Mouse (Mus musculus) B cell, adult 2 months (primary cell): ENCODE results near the gene Bach2.

Experiments
- DNase-seq, 2 experiments: peaks; one replicate each; pipeline ENCODE4 v3.0.0; 2022

The Bach2 gene

GRCm38 (mm10) chr4:32251946-32252672, 13.5 kb downstream of the Bach2 start:
- DNase-seq = no peak

GRCm38 (mm10) chr4:32257686-32258085, 19.1 kb downstream of the Bach2 start:
- no peak for DNase-seq

- DNase-seq = peak; percentile 93 to 95
Observed at GRCm38 (mm10) chr4:32258093-32258492, 19.5 kb downstream of the Bach2 start.

GRCm38 (mm10) chr4:32258596-32258995, 20.0 kb downstream of the Bach2 start:
- no peak for DNase-seq

DNA sequence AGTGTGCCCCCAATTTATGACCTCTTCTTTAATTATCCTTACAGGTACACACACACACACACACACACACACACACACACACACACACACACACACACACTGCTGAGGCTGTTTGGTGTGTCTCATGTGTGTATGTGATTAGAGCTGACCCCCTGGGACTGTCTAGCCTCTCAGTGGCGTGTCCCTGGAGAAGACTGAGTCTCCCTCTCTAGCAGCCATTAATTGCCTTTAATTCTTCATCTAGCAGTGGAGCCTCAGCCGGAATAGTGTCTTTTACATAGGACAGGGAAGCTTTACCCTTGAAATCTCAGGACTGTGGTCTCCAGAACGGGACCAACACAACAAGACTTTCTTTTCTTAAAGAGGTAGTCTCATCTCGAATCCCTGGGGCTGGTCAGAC, 22.3 kb downstream of the Bach2 start:
- no peak for DNase-seq

GRCm38 (mm10) chr4:32262825-32263684, 24.5 kb downstream of the Bach2 start:
- DNase-seq = no peak

DNA sequence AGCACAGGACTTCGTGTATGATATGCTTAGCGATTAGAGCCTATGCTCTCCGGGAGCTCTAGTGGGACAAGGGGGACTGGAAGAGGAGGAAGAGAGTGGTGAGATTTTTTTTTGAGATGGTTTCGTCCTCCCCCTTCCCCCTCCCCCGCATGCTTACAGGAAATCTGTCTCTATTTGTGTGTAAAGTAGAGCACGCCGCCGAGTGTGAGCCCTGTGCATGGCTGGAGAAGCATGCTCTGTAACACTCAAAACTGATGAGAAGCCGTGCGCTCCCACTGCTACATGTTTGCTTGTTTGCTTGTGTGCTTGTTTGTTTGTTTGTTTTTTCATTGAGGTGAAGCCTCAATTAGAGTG, 25.1 kb downstream of the Bach2 start:
- DNase-seq = no peak

- no peak for DNase-seq
Observed at GRCm38 (mm10) chr4:32264892-32265291, 26.3 kb downstream of the Bach2 start.

DNA sequence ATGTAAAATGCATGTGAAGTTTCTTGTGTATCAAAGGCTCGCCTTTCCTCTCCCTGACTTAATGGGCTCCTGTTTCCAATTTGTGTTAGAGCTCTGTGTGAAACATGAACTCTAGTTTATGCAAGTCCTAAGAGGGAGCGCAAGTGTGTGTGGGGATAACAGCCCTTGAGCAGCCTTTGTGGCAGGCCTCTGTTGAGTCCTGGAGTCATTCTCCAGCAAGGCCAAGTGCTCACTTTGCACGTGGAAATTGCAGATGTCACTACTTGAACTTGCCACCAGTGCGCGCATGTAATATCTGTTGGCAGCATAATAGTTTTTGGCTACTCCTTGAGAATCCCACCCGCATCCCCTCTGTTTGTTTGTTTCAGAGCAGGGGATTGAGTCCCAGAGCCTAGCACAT, 28.1 kb downstream of the Bach2 start:
- no peak for DNase-seq

DNA sequence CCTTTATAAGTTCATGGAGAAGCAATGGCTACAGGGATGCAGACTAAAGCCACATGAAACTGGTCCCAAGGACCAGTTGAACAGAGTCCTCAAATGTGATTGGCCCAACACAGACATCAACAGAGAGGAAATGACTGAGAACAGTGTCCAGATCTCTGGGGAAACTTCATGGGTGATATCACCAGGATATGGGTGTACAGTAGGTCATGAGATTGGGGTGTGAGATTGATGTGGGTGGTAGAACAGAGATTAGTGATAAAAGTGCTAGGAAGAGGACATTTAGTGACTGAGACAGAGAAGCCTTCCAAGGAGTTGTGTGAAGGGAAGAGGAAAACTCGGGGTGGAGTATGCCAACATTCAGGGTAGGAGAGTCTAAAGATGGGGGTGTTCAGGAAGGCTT, 29.4 kb downstream of the Bach2 start:
- no peak for DNase-seq

- DNase-seq = no peak
Observed at GRCm38 (mm10) chr4:32272398-32272797, 33.8 kb downstream of the Bach2 start.

DNA sequence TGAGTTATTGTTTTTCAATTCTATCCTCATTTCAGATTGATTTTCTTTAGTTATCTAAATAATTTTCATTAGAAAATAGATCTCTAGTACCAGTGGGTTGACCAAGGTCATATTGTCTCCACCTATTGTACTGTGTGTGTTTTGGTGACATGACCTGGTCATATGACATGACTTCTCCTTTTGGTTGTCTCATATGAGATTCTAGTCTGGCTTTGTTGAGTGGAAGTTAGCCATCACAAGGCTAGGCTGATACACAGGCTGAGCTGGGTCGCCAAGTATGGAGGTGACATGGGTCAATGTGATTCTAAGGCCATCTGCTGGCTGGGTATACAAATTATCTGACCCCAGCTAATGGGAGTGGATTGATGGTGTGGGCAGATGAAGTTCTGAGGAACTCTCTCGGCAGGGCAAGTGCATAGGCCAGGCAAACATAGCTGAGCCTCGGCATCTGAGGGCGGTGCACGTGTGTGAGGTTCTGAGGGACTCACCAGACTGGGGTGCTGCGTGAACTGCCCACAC, 36.2 kb downstream of the Bach2 start:
- DNase-seq = peak; percentile 41 to 52

GRCm38 (mm10) chr4:32279842-32280241, 41.2 kb downstream of the Bach2 start:
- no peak for DNase-seq

GRCm38 (mm10) chr4:32280401-32280800, 41.8 kb downstream of the Bach2 start:
- DNase-seq = peak; percentile 54 to 55

DNA sequence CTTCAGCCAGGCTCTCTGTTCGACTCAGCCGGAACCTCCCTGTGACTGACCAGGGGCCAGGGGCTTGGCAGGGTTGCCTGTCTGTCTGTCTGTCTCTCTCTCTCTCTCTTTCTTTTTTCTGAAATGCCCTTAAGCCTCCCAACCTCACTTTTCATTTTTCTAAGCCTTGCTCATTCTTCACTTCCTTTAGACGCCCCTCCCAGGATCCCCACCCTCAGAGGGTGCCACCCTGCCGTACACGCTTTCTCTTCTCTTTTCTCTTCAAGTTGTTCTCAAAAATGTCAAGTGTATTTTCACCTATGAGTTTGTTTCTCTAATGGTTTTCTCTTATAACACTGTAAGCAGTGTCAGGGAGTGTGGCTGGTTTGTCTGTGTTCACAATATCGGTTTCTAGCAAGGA, 42.7 kb downstream of the Bach2 start:
- peak in 1 of 2 experiments; percentile 35 for DNase-seq

- no peak for DNase-seq
Observed at GRCm38 (mm10) chr4:32286405-32286804, 47.8 kb downstream of the Bach2 start.

DNA sequence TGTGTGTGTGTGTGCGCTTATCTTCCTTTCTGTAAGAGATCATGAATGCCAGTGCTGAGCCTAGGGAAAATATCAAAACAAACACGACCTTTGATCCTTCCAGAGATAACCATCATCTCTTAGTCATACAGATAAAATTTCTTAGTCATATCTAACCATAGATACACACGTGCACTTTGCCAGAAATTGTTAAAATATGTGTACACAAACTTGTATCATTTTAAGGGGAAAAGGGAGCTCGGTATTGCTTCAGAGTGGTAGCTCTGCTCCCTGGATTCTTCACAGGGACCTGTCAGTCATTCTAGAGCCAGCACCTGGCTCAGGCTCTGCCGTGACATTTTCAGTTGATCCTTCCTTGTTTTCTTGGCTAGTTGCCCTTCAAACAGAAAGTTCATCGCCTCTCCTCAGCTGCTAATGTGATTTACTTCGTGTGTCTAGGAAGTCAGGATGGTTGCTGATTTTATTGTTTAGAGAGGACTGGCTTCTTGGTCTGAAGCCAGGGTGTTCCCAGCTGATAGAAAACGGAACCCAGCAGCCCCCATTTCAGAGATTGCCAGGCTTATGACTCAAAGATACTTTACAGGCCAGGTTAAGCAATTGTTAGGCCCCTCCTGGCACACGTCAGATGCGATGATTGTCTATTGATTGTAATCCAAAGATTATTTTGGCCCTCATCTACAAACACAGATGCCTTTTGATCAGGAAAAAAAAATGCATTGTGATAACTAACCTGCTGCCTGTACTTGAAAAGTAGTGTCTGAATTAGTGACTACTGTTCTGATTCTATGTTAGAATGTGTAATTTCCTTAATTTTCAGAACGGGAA, 49.6 kb downstream of the Bach2 start:
- DNase-seq = no peak

DNA sequence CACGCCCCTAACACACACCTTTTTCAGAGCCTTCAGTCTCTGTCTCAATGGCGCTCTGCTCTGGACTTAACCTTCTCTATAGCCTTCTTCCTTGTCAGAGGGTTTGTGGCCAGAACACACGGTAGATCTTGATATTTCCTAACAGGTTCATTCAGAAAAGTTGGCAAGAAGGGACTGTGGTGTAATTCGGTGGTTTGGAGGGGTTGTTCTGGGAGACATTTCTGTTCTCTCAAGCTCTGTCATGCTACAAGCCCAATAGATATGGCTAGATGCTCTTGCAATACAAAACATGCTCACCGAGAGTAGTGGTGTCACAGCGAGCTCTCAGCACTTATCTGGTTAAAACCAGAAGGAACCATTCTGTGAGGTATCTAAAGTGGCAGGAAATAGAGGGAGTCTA, 51.2 kb downstream of the Bach2 start:
- no peak for DNase-seq

- no peak for DNase-seq
Observed at GRCm38 (mm10) chr4:32291406-32291805, 52.8 kb downstream of the Bach2 start.

DNA sequence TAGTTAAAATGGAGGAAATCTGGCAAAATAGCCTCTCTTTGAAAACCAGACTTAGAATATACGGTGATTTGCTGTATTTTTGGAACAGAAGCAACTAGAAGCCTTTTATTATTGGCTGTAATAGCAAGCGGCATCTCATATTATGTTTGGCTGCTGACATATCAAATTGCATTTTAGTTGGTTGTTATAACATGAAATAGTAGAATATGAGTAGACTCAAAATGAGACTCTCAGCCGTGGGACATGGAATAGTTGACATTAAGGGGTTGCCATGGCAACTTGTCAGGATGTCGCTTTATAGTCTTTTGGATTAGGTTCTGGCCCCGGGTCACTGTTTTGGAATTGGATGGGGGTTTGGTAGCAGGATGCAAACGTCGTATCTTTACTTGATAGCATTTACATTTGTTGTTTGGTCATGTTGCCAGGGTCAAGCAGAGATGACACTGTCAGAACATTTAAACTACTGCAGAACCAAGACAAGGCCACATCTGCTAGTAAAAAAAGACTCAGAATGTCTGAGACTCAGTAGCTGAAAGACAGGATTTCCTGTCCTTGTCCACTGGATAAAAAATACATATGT, 55.2 kb downstream of the Bach2 start:
- no peak for DNase-seq

DNA sequence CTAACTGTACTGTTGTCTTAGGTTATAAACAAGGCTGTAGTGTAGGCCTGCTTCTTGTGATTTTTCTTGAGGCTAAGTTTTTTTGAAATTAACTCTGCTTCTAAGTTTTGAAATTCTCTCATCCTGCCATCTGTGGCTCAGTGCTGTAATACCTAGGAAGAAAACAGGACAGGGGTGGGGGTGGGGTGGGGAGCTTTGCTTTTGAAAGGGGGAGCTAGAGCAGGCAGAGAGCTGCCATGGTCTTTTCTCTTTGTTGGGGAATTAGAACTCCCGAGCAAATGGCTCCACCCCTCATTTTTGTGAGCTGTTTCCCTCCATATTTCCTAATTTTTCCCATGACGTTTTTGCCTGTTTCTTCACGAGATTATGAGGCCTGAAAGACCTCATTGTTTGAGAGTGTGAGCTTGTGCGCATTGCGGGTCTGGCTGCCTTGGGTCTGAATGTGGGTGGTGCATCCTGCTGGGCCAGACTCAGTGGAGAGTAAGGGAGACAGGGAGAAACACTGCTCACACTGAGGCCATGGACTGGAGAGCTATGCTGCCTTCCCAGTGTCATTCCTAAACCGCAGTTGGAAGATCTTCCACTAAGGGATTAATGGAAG, 58.6 kb downstream of the Bach2 start:
- no peak for DNase-seq

DNA sequence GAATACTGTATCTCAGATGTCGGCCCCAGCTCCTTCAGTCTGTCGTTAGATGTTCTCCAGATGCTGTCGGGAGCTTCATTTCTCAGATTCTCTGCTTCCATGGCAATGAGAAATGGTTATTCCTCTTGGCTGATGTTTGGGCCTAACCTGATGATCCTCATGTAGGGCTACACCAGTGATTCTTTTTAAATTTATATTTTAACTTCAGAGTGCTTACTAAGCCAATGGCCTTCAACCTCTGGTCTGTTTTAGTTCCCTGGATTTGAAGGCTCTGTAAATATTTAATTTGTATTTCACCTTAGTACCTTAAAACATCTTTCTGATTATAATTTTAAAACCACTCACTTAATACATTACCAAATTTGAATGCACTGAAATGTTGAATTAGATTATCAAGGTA, 60.6 kb downstream of the Bach2 start:
- no peak for DNase-seq
